Mouse (Mus musculus): ENCODE results near the gene Tas2r119. TPM values are rescaled to one million over a fixed set of nuclear protein-coding genes. Genes with fewer than 3 reads are reported as not detected.

Tas2r119 gene
- polyA plus RNA-seq, 1 experiment: not detected

- WGBS: 66% methylated on average over 6 of the region's 6 CpGs
Measured at GRCm38 (mm10) chr15:32226381-32226780, 49.3 kb downstream of the Tas2r119 start.

GRCm38 (mm10) chr15:32226888-32227395 is 49.9 kb downstream of the Tas2r119 start:
- TF ChIP-seq POLR2A (IDR thresholded peaks at IDR 0.05; ENCODE audit: borderline replicate concordance, insufficient read depth, low read length): no peak
- TF ChIP-seq CTCF (IDR thresholded peaks at IDR 0.05; ENCODE audit: borderline replicate concordance, insufficient read depth, low read depth, low read length): no peak
- Histone ChIP-seq H3K27me3 (ENCODE audit: control insufficient read depth, insufficient read depth, low read length) (no peaks in the 10 kb centered on the region), H3K27ac (ENCODE audit: insufficient read depth, low read length) (no peak overlapping the region), H3K4me1 (ENCODE audit: control insufficient read depth, insufficient read depth, low read length) (peaks cover 4% of the 10 kb centered on the region; the same call in 1 of the 2 replicates), H3K4me3 (replicated peaks; ENCODE audit: insufficient read depth, low read depth, low read length) (no peak overlapping the region)
- WGBS: 94% methylated on average over 7 of the region's 7 CpGs
- DNase-seq: no peak

More at GRCm38 (mm10) chr15:32226381-32226780, 49.3 kb downstream of the Tas2r119 start:
- no peak for TF ChIP-seq POLR2A (IDR thresholded peaks at IDR 0.05; ENCODE audit: borderline replicate concordance, insufficient read depth, low read length)
- no peak for TF ChIP-seq CTCF (IDR thresholded peaks at IDR 0.05; ENCODE audit: borderline replicate concordance, insufficient read depth, low read depth, low read length)
- H3K4me3 ChIP-seq (replicated peaks; ENCODE audit: insufficient read depth, low read depth, low read length): no peak overlapping the region
- no peak for DNase-seq
- H3K27ac ChIP-seq (ENCODE audit: insufficient read depth, low read length): no peak overlapping the region
- H3K4me1 ChIP-seq (ENCODE audit: control insufficient read depth, insufficient read depth, low read length): peaks cover 4% of the 10 kb centered on the region; the same call in 1 of the 2 replicates
- no peaks in the 10 kb centered on the region for H3K27me3 ChIP-seq (ENCODE audit: control insufficient read depth, insufficient read depth, low read length)

Other genes with a start within 250 kb of the Tas2r119 start
- 11.1 and 11.3 TPM in 2 replicates for gene Sema5a, start 67.5 kb downstream of the Tas2r119 start, polyA plus RNA-seq (2012; rRNA removed)

Measured in cerebellum, adult 2 months (tissue).